Mouse (Mus musculus) left cerebral cortex, adult 2 months (tissue): Measurements from ENCODE around the gene Rps11. TPM values are rescaled to one million over a fixed set of nuclear protein-coding genes. Genes with fewer than 3 reads are reported as not detected.
"Not testable (repeated sequence)": the region's sequence is repeated elsewhere in the genome, so short reads cannot be mapped to it uniquely, and the experiment has no call there.

Experiments used
- DNase-seq, 2 experiments: peaks; one replicate each; pipeline ENCODE4 v3.0.0; 2021 to 2022; ENCODE audit warnings: low spot score in 2 of 2, mixed read lengths in 1 of 2; ENCODE audit errors: extremely low spot score in 1 of 2
- H3K27ac ChIP-seq: fragments of 200-600 bp; 2 replicates; pipeline ENCODE4 v1.8.1; 2022
- H3K4me3 ChIP-seq: fragments of 200-600 bp; 2 replicates; pipeline ENCODE4 v1.8.1; 2022
- CTCF ChIP-seq: fragments of 200-600 bp; IDR thresholded peaks from 2 replicates; pipeline ENCODE4 v1.8.1; 2022; ENCODE audit warnings: antibody characterized with exemption, mild to moderate bottlenecking, moderate library complexity
- intact Hi-C: fragments of 180-260 bp; cut with DNase I; formaldehyde crosslinking; loops from one replicate; pipeline ENCODE4 v1.15.1; 2025
- total RNA-seq, 2 experiments: library from RNA; stranded (reverse); gene quantifications; 2 replicates each; pipeline ENCODE4 v1.2.3; 2021

The Rps11 gene
- total RNA-seq, 2 experiments from 2014 or later: 421 to 444 TPM

GRCm38 (mm10) chr7:45119780-45120709 lies 4.2 kb downstream of the Rps11 start:
- peak overlapping the region; percentile 54 for H3K27ac ChIP-seq
- intact Hi-C loops: loop anchor here (10.0 kb wide), 1 partner anchor 265 kb away; the partner anchor contains the start of gene Pnkp
- no peak for DNase-seq

GRCm38 (mm10) chr7:45118336-45118735 lies 5.9 kb downstream of the Rps11 start:
- no peak for DNase-seq
- TF ChIP-seq CTCF: no peak
- H3K4me3 ChIP-seq: no peak overlapping the region
- intact Hi-C loops: no loop called here
- H3K27ac ChIP-seq: no peak overlapping the region

More at GRCm38 (mm10) chr7:45119780-45120709, 4.2 kb downstream of the Rps11 start:
- TF ChIP-seq CTCF: no peak
- no peak overlapping the region for H3K4me3 ChIP-seq

GRCm38 (mm10) chr7:45117566-45117965 lies 6.7 kb downstream of the Rps11 start:
- H3K4me3 ChIP-seq: no peak overlapping the region
- TF ChIP-seq CTCF: no peak
- intact Hi-C loops: no loop called here

GRCm38 (mm10) chr7:45113476-45113875 lies 10.8 kb downstream of the Rps11 start:
- Histone ChIP-seq H3K4me3 (no peak overlapping the region), H3K27ac (no peak overlapping the region)
- no peak for TF ChIP-seq CTCF
- intact Hi-C loops: no loop called here
- no peak for DNase-seq

More at GRCm38 (mm10) chr7:45117566-45117965, 6.7 kb downstream of the Rps11 start:
- no peak overlapping the region for H3K27ac ChIP-seq
- DNase-seq: no peak

- no peak overlapping the region for H3K27ac ChIP-seq
- no peak overlapping the region for H3K4me3 ChIP-seq
- intact Hi-C loops: no loop called here
- no peak for TF ChIP-seq CTCF
- DNase-seq: no peak
Observed at GRCm38 (mm10) chr7:45112529-45112928, 11.7 kb downstream of the Rps11 start.

- no peak for TF ChIP-seq CTCF
Observed at GRCm38 (mm10) chr7:45111940-45112339, 12.3 kb downstream of the Rps11 start.

GRCm38 (mm10) chr7:45110089-45110488 lies 14.2 kb downstream of the Rps11 start:
- intact Hi-C loops, H3K4me3 ChIP-seq, H3K27ac ChIP-seq, DNase-seq: not testable (repeated sequence)

More at GRCm38 (mm10) chr7:45111940-45112339, 12.3 kb downstream of the Rps11 start:
- no peak overlapping the region for H3K27ac ChIP-seq
- no peak overlapping the region for H3K4me3 ChIP-seq
- intact Hi-C loops: no loop called here
- no peak for DNase-seq

GRCm38 (mm10) chr7:45107052-45107645 lies 17.1 kb downstream of the Rps11 start:
- no peak overlapping the region for H3K27ac ChIP-seq
- intact Hi-C loops: no loop called here
- TF ChIP-seq CTCF: no peak
- no peak for DNase-seq
- no peak overlapping the region for H3K4me3 ChIP-seq

- no peak for DNase-seq
- TF ChIP-seq CTCF: no peak
- intact Hi-C loops: no loop called here
- Histone ChIP-seq H3K4me3 (no peak overlapping the region), H3K27ac (no peak overlapping the region)
Observed at GRCm38 (mm10) chr7:45106441-45106840, 17.8 kb downstream of the Rps11 start.

GRCm38 (mm10) chr7:45105491-45105890 lies 18.7 kb downstream of the Rps11 start:
- intact Hi-C loops: no loop called here
- no peak for TF ChIP-seq CTCF
- H3K27ac ChIP-seq: no peak overlapping the region
- DNase-seq: no peak
- no peak overlapping the region for H3K4me3 ChIP-seq

- no peak for TF ChIP-seq CTCF
- intact Hi-C loops: no loop called here
- no peak overlapping the region for H3K4me3 ChIP-seq
- no peak for DNase-seq
- H3K27ac ChIP-seq: no peak overlapping the region
Observed at GRCm38 (mm10) chr7:45104941-45105340, 19.3 kb downstream of the Rps11 start.

- intact Hi-C loops: no loop called here
- no peak for TF ChIP-seq CTCF
- Histone ChIP-seq H3K4me3 (peak within 1 kb of the TSS; percentile 39), H3K27ac (peak within 1 kb of the TSS; percentile 54; the same call in 1 of the 2 replicates)
- DNase-seq: peak; percentile 25 to 46
Observed at GRCm38 (mm10) chr7:45103652-45104180, 20.5 kb downstream of the Rps11 start, which contains the start of gene Fcgrt. TSS of gene Fcgrt (minus strand) at chr7:45103851.
